Mouse (Mus musculus): ENCODE measurements around the gene 1700084M14Rik. TPM values are rescaled to one million over a fixed set of nuclear protein-coding genes. Genes with fewer than 3 reads are reported as not detected.
"Not testable (repeated sequence)": the region's sequence is repeated elsewhere in the genome, so short reads cannot be mapped to it uniquely, and the experiment has no call there.

The 1700084M14Rik gene
- polyA plus RNA-seq (2015; fragmentation: Nextera tagmentation; extraction: Ambion mirVana): not detected in 2 replicates

- not testable (repeated sequence) for ATAC-seq (ENCODE audit: low read depth); H3K4me3 ChIP-seq; H3K4me2 ChIP-seq; H3K36me3 ChIP-seq; H3K9me3 ChIP-seq; H3K9ac ChIP-seq; H3K4me1 ChIP-seq (replicated peaks); H3K27me3 ChIP-seq; H3K27ac ChIP-seq (replicated peaks)
- WGBS: 97% methylated on average over 3 of the region's 3 CpGs
Observed at GRCm38 (mm10) chrX:91575811-91576210, at the start of gene 1700084M14Rik. 1700084M14Rik (minus strand) TSS chrX:91575911.

Other genes starting within 250 kb of the 1700084M14Rik start
- not detected in 2 replicates for gene Mageb2, start 244.2 kb downstream of the 1700084M14Rik start, polyA plus RNA-seq (2015; fragmentation: Nextera tagmentation; extraction: Ambion mirVana)
- gene Gm5072, start 183.4 kb downstream of the 1700084M14Rik start, polyA plus RNA-seq (2015; fragmentation: Nextera tagmentation; extraction: Ambion mirVana): not detected in 2 replicates
- not detected in 2 replicates for gene Gm8914, start 95.8 kb downstream of the 1700084M14Rik start, polyA plus RNA-seq (2015; fragmentation: Nextera tagmentation; extraction: Ambion mirVana)
- gene Gm14781, start 56.3 kb upstream of the 1700084M14Rik start, polyA plus RNA-seq (2015; fragmentation: Nextera tagmentation; extraction: Ambion mirVana): not detected in 2 replicates
- not detected in 2 replicates for gene Mageb5, start 207.1 kb upstream of the 1700084M14Rik start, polyA plus RNA-seq (2015; fragmentation: Nextera tagmentation; extraction: Ambion mirVana)

All from neural tube, embryonic 13.5 days (tissue).